Mouse (Mus musculus) forebrain, embryonic 13.5 days (tissue): ENCODE measurements at regions not wholly inside any gene's neighbourhood (a gene's known extent, or its start where the extent isn't known, plus 50 kb on each side); places are given as distances from the start of the nearest gene placed in this dataset.
A peak's percentile ranks its signal among the peaks of the same experiment; 100 is the strongest.

ENCODE experiments used
- ATAC-seq: fragments of 200-750 bp; cut with Nextera tagmentation; 2 replicates; pipeline ENCODE4 v1.8.0; 2017
- H3K27ac ChIP-seq: fragments of 300-500 bp; sonication (generic); 2 replicates; pipeline ENCODE4 v1.5.1; 2015; ENCODE audit warnings: inconsistent platforms, mild to moderate bottlenecking, moderate library complexity
- H3K27me3 ChIP-seq: fragments of 300-500 bp; sonication (generic); 2 replicates; pipeline ENCODE4 v1.6.1; 2015; ENCODE audit warnings: mild to moderate bottlenecking, inconsistent platforms
- H3K36me3 ChIP-seq: fragments of 300-500 bp; sonication (generic); 2 replicates; pipeline ENCODE4 v1.6.1; 2015; ENCODE audit warnings: mild to moderate bottlenecking, inconsistent platforms; ENCODE audit not compliant: poor library complexity, severe bottlenecking
- H3K4me1 ChIP-seq: fragments of 300-500 bp; sonication (generic); 2 replicates; pipeline ENCODE4 v1.6.1; 2015; ENCODE audit warnings: inconsistent platforms
- H3K4me2 ChIP-seq: fragments of 300-500 bp; sonication (generic); 2 replicates; pipeline ENCODE4 v1.6.1; 2015; ENCODE audit warnings: inconsistent platforms, mild to moderate bottlenecking, moderate library complexity
- H3K4me3 ChIP-seq: fragments of 300-500 bp; sonication (generic); 2 replicates; pipeline ENCODE4 v1.5.1; 2015; ENCODE audit warnings: mild to moderate bottlenecking, inconsistent platforms
- H3K9ac ChIP-seq: fragments of 300-500 bp; sonication (generic); 2 replicates; pipeline ENCODE4 v1.6.1; 2015; ENCODE audit warnings: mild to moderate bottlenecking, inconsistent platforms
- H3K9me3 ChIP-seq: fragments of 300-500 bp; sonication (generic); replicated peaks from 2 replicates; pipeline ENCODE4 v1.6.1; 2016; ENCODE audit warnings: inconsistent platforms
- WGBS: fragments of 180-500 bp; shearing (Covaris S2); methylation state at CpG from one replicate; pipeline ENCODE4 v1.1.7; 2015; 5-methylcytosine and 5-hydroxymethylcytosine counted together

DNA sequence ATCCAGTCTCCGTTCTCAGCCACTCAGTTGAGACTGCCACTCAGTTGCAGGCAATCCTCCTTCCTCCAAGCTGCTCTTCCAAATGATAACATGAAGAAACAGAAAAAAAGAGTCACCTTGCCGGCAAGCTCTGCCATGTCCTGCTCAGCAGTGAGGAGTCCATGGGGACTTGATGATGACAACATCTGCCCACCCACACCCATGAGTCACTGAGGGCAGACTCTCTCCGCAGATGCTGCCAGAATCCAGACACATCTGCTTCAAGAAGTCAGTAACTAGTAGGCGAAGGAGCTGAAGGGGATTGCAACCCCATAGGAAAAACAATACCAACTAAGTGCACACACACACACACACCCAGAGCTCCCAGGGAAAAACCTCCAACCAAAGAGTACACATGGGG lies 263.9 kb upstream of the Nr4a3 start:
- Histone ChIP-seq H3K27ac (no peak overlapping the region), H3K36me3 (no peaks in the 10 kb centered on the region), H3K9me3 (no peaks in the 10 kb centered on the region), H3K4me3 (no peak overlapping the region), H3K9ac (no peak overlapping the region), H3K27me3 (no peaks in the 10 kb centered on the region), H3K4me1 (no peaks in the 10 kb centered on the region), H3K4me2 (no peak overlapping the region)
- no peak for ATAC-seq
- 88% methylated on average over 4 of the region's 4 CpGs for WGBS

DNA sequence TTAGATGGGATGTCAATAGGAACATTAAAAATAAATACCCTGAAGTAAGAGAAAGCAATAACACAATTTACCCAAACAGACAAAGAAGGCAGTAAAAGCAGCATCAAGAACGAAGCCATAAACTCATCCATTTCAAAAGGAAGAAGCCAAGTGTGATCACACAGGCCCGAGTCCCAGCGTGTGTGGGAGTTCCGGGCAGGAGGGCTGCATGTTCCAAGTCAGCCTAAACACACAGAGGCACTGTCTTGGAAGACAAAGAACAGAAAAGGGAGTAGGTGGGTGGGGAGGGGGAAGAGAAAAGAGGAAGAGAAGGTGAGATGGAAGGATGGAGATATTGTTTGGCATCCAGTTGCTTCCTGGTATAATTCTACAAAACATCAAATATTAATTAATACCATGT lies 248.0 kb upstream of the Nr4a3 start:
- no peaks in the 10 kb centered on the region for H3K4me1 ChIP-seq
- no peak overlapping the region for H3K4me2 ChIP-seq
- H3K27me3 ChIP-seq = no peaks in the 10 kb centered on the region
- no peak overlapping the region for H3K27ac ChIP-seq
- no peaks in the 10 kb centered on the region for H3K9me3 ChIP-seq
- H3K36me3 ChIP-seq = no peaks in the 10 kb centered on the region
- H3K9ac ChIP-seq = no peak overlapping the region
- H3K4me3 ChIP-seq = no peak overlapping the region
- WGBS = 84% methylated on average over 4 of the region's 4 CpGs
- ATAC-seq = no peak

DNA sequence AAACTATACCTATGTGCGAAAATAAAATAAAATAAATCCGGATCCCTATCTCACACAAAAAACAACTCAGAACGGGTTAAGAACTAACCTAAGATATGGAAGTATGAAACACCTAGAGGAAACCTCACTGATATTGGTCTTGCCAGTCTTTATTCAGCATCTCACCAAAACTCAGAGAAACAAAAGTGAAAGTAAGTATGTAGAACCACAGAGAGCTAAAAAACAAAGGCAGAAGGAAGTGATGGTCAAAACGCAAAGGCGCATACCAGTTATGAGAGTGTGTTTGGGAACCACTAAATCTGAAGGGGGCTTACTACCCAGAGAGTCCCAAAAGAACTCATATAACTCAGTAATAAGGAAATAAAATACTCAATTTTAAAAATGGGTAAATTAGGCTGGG lies 245.8 kb upstream of the Nr4a3 start:
- WGBS = 97% methylated on average over 5 of the region's 5 CpGs
- ATAC-seq = no peak
- Histone ChIP-seq H3K4me3 (no peak overlapping the region), H3K9me3 (no peaks in the 10 kb centered on the region), H3K4me1 (no peaks in the 10 kb centered on the region), H3K27me3 (no peaks in the 10 kb centered on the region), H3K36me3 (no peaks in the 10 kb centered on the region), H3K9ac (no peak overlapping the region), H3K27ac (no peak overlapping the region), H3K4me2 (no peak overlapping the region)

DNA sequence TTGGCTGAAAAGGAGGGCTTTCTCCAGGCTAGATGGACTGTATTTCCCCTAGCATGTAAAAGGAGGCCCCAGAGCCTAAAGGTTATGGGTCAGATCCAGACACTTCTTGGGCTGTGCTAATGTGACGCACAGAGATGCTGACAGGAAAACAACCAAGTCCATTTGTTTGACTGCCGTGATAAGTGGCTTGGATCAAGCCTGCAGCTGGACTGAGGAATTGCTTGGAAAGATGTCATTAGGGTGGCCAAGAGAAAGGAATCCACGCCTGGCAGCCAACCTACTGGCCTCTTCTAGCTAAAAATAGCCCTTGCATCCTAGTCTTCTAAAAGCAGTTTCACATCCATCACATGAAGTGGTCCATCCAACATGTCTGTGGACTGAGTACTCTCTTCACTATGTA lies 241.8 kb upstream of the Nr4a3 start:
- no peaks in the 10 kb centered on the region for H3K4me1 ChIP-seq
- WGBS = 91% methylated on average over 3 of the region's 3 CpGs
- no peak for ATAC-seq

DNA sequence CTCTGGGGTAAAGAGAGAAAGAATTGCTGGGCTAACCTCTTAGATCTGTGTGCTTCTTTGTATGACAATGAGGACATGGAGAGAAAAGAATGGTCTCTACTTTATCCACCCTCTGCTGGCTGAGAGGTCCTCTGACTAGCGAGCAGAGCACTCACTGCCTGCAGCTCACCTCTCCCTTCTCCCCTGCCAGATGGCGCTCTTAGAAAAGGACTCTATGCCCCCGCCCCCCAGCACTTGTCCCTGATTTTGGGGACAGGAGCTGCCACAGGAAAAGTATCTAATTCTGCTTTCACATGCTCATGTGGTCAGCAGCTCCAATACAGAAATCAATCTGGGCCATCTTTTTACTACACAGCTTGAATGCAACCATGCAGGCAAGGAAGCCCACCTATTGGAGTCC lies 237.1 kb upstream of the Nr4a3 start:
- Histone ChIP-seq H3K4me3 (no peak overlapping the region), H3K27me3 (no peaks in the 10 kb centered on the region), H3K9me3 (no peaks in the 10 kb centered on the region), H3K4me1 (no peaks in the 10 kb centered on the region), H3K9ac (no peak overlapping the region), H3K27ac (no peak overlapping the region), H3K36me3 (no peaks in the 10 kb centered on the region), H3K4me2 (no peak overlapping the region)
- peak; percentile 36; the same call in 1 of the 2 replicates for ATAC-seq
- WGBS = 4% methylated on average over 3 of the region's 3 CpGs

More for the DNA sequence above, 241.8 kb upstream of the Nr4a3 start:
- no peak overlapping the region for H3K27ac ChIP-seq
- no peak overlapping the region for H3K9ac ChIP-seq
- H3K36me3 ChIP-seq = no peaks in the 10 kb centered on the region
- H3K4me2 ChIP-seq = no peak overlapping the region
- H3K4me3 ChIP-seq = no peak overlapping the region
- H3K27me3 ChIP-seq = no peaks in the 10 kb centered on the region
- no peaks in the 10 kb centered on the region for H3K9me3 ChIP-seq

DNA sequence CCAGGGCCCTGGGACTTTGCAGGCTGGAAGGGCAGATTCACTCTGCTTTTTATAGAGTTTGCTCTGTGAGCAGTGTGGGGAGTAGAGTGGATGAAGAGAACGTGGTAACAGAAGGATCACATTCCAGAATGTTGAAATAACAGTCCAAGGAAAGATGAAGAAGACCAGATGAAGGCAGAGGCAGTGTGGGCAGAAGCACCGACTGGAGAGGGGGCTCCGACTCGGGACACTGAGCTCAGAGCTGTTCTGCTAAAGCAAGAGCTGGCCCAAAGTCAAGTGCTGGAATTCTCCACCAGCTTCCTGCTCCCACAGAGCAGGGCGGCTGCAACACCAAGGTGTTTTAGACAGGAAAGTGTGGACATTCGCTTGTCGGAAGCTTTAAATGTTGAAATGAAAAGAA lies 230.9 kb upstream of the Nr4a3 start:
- no peaks in the 10 kb centered on the region for H3K9me3 ChIP-seq
- H3K9ac ChIP-seq = no peak overlapping the region
- H3K27ac ChIP-seq = no peak overlapping the region
- no peak overlapping the region for H3K4me3 ChIP-seq
- H3K36me3 ChIP-seq = no peaks in the 10 kb centered on the region
- H3K4me1 ChIP-seq = no peaks in the 10 kb centered on the region
- H3K27me3 ChIP-seq = no peaks in the 10 kb centered on the region
- WGBS = 85% methylated on average over 7 of the region's 7 CpGs
- no peak for ATAC-seq
- H3K4me2 ChIP-seq = no peak overlapping the region

DNA sequence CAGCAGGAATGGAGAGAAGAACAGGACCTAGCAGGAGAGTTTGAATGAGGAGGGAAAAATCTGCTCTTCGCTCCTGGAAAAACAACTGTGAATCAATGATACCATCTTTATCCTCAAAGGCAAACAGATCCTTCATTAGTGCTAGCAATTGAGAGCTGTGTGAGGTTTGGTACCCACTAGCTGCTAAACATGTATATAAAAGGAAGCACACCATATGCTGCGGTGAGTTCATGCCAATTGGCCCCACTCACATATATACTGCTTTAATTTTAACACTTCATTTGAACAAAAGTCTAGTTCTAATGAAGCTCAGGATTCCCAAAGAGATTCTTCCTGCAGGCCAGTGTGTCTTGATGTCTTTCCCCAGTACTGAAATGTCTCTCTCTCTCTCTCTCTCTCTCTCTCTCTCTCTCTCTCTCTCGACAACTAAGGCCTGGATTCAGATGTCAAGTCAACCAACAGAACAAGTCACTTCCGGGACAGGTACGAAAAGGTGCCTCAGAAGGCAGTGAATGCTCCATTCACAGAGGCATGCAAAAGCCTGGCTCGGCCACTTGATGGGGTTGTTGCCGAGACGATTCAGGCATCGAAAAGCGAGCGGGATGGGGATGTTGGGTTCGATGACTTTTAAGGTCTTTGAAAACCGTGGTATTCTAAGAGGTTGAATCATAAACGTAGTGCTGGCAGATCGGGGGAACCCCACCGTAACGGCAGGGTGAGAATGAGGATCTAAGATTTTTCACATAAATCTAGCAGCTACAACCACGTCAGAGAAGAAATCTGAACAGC lies 226.4 kb upstream of the Nr4a3 start:
- Histone ChIP-seq H3K4me3 (no peak overlapping the region), H3K9me3 (no peaks in the 10 kb centered on the region), H3K4me1 (no peaks in the 10 kb centered on the region), H3K4me2 (no peak overlapping the region), H3K27me3 (no peaks in the 10 kb centered on the region), H3K27ac (0 out of 2 replicates have a peak overlapping the region, but pooled peaks have one; percentile 1), H3K36me3 (no peaks in the 10 kb centered on the region), H3K9ac (no peak overlapping the region)
- ATAC-seq = peak; percentile 66; the same call in 1 of the 2 replicates
- WGBS = 92% methylated on average over 18 of the region's 18 CpGs

DNA sequence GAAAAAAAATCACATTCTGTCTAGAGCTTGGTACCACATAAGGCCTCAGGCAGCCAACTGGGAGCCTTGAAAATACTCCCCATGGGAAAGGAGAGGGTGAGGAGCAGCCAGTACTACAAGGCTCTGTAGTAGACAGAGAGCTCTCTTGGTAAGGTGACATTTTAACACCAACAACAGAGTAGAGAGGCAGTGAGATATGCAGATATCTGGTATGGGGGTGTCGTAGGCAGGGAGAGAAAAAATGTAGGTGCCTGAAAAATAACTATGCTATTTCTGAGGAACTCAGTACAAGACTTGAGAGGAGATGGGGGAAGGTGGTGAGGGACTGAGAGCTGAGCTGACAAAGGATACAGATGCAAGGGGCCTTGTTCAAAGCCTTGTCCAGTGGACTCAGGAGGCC lies 224.4 kb upstream of the Nr4a3 start:
- H3K9me3 ChIP-seq = no peaks in the 10 kb centered on the region
- no peak for ATAC-seq
- no peak overlapping the region for H3K4me3 ChIP-seq
- no peaks in the 10 kb centered on the region for H3K36me3 ChIP-seq
- no peak overlapping the region for H3K27ac ChIP-seq
- no peak overlapping the region for H3K9ac ChIP-seq
- H3K4me2 ChIP-seq = no peak overlapping the region
- no peaks in the 10 kb centered on the region for H3K27me3 ChIP-seq
- H3K4me1 ChIP-seq = no peaks in the 10 kb centered on the region
- 90% methylated on average over 1 of the region's 1 CpGs for WGBS

DNA sequence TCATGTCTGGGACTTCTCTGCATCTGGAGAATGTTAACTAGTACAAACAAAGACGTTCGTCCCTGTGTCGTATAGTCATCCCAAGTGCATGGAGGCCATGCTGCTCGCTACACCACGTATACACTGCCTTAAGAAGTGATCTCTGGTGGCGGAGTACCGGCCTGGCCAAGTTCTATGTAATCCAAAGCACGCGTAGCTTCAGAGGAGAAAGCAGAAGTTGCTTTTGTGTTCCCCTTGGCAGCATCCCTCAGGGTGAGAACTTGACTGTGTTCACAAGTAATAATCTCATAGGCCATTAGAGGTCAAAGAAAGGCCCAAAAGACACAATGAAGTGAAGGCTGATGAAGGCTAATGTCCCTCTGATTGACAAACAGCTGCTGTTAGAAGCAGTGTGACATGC lies 221.7 kb upstream of the Nr4a3 start:
- no peak for ATAC-seq
- WGBS = 85% methylated on average over 9 of the region's 9 CpGs

DNA sequence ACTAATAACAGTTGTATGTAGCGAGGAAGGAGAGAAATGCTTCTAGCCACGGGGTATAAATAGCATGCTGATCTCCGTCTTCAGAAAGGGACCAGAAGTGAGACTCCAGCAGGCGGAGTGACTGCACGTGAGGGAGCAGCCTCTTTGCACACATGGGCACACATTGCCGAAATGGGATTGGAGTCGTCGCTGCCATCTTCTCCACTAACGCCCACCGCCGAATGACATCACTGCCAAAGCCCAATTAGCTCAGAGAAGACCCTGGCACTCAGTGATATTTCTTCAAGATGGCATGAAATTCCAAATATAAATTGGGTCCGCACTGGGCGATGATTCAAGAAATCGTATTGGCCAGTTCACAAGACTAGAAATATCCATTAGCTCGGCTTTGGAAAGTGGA lies 220.9 kb upstream of the Nr4a3 start:
- H3K4me1 ChIP-seq = no peaks in the 10 kb centered on the region
- H3K9me3 ChIP-seq = no peaks in the 10 kb centered on the region
- no peak overlapping the region for H3K4me2 ChIP-seq
- H3K4me3 ChIP-seq = no peak overlapping the region
- WGBS = 84% methylated on average over 15 of the region's 15 CpGs
- H3K9ac ChIP-seq = no peak overlapping the region
- ATAC-seq = 0 out of 2 replicates have a peak, but pooled peaks have one; percentile 19
- no peak overlapping the region for H3K27ac ChIP-seq
- no peaks in the 10 kb centered on the region for H3K27me3 ChIP-seq
- no peaks in the 10 kb centered on the region for H3K36me3 ChIP-seq

More for the DNA sequence above, 221.7 kb upstream of the Nr4a3 start:
- Histone ChIP-seq H3K4me1 (no peaks in the 10 kb centered on the region), H3K27me3 (no peaks in the 10 kb centered on the region), H3K36me3 (no peaks in the 10 kb centered on the region), H3K4me3 (no peak overlapping the region), H3K27ac (no peak overlapping the region), H3K9ac (no peak overlapping the region), H3K4me2 (no peak overlapping the region), H3K9me3 (no peaks in the 10 kb centered on the region)

DNA sequence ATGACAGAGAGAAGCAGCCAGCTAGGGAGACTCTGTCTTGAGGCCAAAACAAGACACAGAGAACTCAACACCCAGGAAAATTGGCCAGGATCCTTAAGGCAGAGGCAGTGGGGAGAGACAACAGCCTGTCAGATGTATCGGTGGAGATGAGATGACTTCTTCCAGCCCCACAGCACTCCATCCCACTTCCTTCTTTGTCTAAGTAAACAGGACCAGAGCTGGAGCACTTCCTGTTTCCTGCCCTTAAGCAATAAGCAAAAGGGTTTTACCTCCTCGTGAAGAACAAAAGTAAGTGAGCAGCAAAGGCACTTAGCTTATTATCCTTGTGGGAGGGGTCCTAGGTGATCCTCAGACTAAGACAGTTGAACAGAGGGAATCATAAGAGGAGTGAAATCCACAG lies 212.0 kb upstream of the Nr4a3 start:
- no peaks in the 10 kb centered on the region for H3K27me3 ChIP-seq
- no peak overlapping the region for H3K9ac ChIP-seq
- no peak overlapping the region for H3K27ac ChIP-seq
- H3K9me3 ChIP-seq = no peaks in the 10 kb centered on the region
- H3K4me2 ChIP-seq = no peak overlapping the region
- 78% methylated on average over 2 of the region's 2 CpGs for WGBS
- no peaks in the 10 kb centered on the region for H3K4me1 ChIP-seq
- ATAC-seq = no peak
- H3K4me3 ChIP-seq = no peak overlapping the region
- no peaks in the 10 kb centered on the region for H3K36me3 ChIP-seq

DNA sequence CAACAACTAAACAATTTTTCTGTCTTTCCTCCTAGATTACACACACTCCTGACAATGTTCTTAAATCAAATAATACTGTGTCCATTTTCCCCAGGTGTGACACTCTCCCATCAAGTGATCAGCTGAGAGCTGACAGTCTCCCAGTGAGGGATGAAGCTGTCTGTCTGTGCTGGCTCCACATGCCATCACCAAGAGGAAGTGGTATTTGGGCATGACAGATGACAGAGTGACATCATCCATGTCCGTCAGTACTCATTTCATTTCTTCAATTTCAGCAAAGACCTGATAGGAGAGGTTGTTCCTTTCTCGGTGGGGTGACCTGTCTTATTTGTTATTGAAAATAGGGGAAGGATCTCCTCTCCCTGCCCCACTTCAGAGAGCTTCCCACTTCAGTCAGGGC lies 206.5 kb upstream of the Nr4a3 start:
- Histone ChIP-seq H3K27ac (no peak overlapping the region), H3K4me2 (no peak overlapping the region), H3K4me1 (no peaks in the 10 kb centered on the region), H3K4me3 (no peak overlapping the region), H3K27me3 (no peaks in the 10 kb centered on the region), H3K9me3 (no peaks in the 10 kb centered on the region), H3K9ac (no peak overlapping the region), H3K36me3 (no peaks in the 10 kb centered on the region)
- 95% methylated on average over 2 of the region's 2 CpGs for WGBS
- ATAC-seq = no peak

DNA sequence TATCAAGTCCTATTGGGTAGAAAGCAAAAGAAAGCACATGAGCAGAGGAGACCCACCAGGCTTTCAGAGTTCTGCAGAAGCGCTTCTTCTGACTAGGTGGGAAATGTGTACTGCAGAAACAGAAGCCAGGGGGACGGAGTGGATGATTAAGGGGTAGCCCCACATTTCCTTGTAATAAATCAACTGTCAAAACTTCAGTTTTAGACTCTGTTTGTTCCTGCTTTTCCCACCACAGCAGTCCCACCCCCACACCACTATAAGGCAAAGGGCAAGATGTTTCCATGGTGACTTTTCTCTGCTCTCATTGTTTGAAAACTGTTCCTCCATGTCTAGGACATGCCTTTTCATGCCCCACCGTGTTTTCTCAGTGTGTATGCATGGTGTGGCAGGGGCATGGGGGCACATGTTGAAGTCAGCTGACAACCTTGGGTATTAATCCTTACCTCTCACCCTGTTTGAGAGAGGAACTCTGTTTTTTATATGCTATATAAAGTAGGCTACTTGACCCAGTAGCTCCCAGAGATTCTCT lies 202.8 kb upstream of the Nr4a3 start:
- no peak for ATAC-seq
- Histone ChIP-seq H3K4me2 (no peak overlapping the region), H3K4me1 (peaks cover 11% of the 10 kb centered on the region), H3K36me3 (no peaks in the 10 kb centered on the region), H3K9ac (no peak overlapping the region), H3K4me3 (no peak overlapping the region), H3K27me3 (no peaks in the 10 kb centered on the region), H3K9me3 (no peaks in the 10 kb centered on the region), H3K27ac (no peak overlapping the region)
- WGBS = 77% methylated on average over 3 of the region's 3 CpGs
